Mouse (Mus musculus) layer of hippocampus, postnatal 36 days (tissue): ENCODE results near the gene Filip1. TPM values are rescaled to one million over a fixed set of nuclear protein-coding genes. Genes with fewer than 3 reads are reported as not detected.

ENCODE experiments used
- total RNA-seq, 2 experiments: library from RNA; stranded (reverse); gene quantifications; 2 replicates each; pipeline ENCODE4 v1.2.3; 2021

Gene Filip1
- total RNA-seq, 2 experiments from 2014 or later = 8.5 to 10.3 TPM

Other genes with a start within 250 kb of the Filip1 start
- 100 to 1,000 TPM; 234 to 260 TPM for gene Tmem30a, start 219.3 kb downstream of the Filip1 start, total RNA-seq
- gene Senp6, start 54.1 kb upstream of the Filip1 start, total RNA-seq = 100 to 1,000 TPM; 107 TPM
- gene Myo6, start 152.2 kb upstream of the Filip1 start, total RNA-seq = 10 to 100 TPM; 77.8 to 82.3 TPM